Mouse (Mus musculus) ZHBTc4 (cell line): Measurements from ENCODE around the gene Lrch1.

Experiments used
- DNase-seq: peaks from one replicate; pipeline ENCODE4 v3.0.0-alpha.2; 2011; ENCODE audit warnings: low read depth, low spot score

The Lrch1 gene

DNA sequence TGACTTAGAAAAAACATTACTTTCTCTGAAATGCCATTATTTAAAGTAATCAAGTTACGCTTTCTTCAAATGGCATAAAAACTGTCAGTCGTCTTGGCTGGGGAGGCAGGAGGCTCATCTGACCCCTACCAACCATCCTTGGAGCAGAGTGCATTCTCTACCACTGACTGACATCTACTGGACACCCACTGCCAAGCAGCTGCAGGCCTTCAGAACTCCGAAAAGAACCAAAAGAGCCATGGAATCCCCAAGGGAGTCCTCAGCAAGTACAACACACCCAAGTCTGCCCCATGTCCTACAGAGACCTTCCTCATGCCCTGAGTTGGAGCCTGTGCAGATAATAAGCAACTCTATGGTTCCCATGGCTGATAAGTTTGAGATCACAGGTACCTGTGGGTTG lies 224.1 kb downstream of the Lrch1 start:
- DNase-seq, result no peak

DNA sequence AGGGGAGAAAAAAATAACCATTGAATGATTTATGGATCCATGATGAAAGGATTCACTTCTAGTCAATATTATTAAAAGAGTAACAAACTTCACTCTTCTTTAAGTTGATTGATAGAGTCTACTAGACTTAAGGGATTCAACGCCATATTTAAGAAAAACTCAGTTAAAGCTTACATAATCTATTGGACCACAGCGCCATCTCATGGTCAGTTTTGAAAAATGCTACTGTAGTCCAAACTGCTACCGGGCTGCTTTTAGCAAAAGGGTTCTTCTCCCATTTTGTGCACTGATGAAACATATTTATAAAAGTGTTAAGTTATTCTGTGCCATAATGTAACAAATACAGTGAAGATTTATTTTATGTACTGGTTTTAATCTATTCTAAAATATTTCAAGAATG lies 238.6 kb downstream of the Lrch1 start:
- DNase-seq, result peak; percentile 29
